Mouse (Mus musculus) common myeloid progenitor, adult 5-6 weeks (primary cell): ENCODE measurements around the gene Tfrc. TPM values are rescaled to one million over a fixed set of nuclear protein-coding genes. Genes with fewer than 3 reads are reported as not detected.

Experiments
- ATAC-seq: replicated peaks from 2 replicates; pipeline ENCODE4 v1.8.0; 2016; ENCODE audit warnings: low read depth, mild to moderate bottlenecking, moderate TSS enrichment, inconsistent platforms; ENCODE audit not compliant: poor library complexity, severe bottlenecking
- total RNA-seq: library from RNA; stranded (forward); fragments of 200-1000, 187-1606 nt; gene quantifications from 2 replicates; pipeline ENCODE4 v1.2.3, GENCODE M21; 2017

The Tfrc gene
- total RNA-seq, 1 experiment from 2014 or later, result 139 TPM

DNA sequence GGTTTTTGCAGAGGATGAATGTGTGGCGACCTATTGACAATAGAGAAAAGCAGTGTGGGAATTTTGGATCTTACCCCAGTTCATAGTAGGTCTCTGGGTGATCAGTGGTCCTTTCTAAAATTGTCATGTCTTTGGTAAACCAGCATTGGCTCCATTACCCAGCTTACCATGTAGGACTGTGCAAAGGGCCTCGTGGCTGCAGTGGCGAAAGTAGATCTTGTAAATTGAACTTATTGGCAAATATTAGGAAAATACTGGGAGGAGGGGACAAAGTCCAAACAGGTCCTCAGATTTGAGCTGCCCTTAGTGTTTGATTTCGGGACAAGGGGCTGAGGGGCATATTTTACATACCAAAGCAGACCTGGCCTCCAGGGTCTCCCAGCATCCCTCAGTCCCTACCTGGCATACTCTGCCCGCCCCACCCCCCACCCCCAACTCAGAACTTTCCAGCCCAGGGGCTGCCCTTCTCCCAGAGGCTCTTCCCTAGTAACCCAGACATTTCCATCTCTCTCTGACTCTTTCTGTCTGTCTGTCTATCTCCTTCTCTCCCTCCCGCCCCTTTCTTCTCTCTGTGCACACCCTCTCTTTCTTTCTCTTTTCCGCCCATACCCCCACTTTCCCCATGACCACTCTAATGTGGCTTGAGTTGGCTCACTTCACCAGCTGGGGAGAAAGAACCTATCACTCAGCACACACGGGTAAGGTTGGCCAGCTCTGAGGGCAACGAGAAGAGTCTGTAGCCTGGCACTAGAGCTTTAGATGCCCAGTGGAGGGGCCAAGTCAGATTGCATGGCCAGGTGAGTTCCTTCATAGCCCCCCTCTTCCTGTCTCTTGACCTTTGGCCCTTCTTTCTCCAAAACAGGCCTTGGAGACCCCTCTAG lies 58.2 kb downstream of the Tfrc start:
- ATAC-seq, result no peak

DNA sequence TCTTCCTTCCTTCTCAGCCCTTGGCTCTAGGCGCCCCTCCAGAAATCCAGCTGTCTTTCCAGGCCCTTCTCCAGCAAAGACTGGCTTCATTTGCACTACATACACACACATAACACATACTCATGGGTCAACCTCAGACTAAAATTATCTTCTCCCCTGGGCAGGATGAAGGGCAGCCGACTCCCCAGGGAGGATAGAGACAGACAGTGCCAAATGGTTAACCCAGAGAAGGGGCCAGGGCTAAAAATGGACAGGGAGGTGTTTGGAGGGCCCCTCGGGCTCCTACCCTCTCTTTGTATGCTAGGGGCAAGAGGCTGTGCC lies 58.8 kb downstream of the Tfrc start:
- ATAC-seq, result no peak

DNA sequence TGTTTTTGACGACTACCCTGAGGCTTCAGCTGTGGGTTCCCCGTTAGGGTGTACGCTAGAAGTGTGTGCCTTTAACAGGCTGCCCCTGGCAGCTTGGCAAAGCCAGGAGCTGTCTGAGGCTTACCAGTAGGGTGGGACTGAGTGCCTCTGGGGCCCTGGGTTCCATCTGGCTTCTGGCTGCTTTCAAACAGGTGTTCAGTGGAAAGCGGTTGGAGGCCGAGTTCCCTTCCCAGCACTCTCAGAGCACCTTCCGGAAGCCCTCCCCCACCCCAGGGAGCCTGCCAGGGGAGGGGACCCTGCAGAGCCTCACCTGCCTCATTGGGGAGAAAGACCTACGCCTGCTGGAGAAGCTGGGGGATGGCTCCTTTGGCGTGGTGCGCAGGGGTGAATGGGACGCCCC lies 59.3 kb downstream of the Tfrc start:
- ATAC-seq, result no peak

DNA sequence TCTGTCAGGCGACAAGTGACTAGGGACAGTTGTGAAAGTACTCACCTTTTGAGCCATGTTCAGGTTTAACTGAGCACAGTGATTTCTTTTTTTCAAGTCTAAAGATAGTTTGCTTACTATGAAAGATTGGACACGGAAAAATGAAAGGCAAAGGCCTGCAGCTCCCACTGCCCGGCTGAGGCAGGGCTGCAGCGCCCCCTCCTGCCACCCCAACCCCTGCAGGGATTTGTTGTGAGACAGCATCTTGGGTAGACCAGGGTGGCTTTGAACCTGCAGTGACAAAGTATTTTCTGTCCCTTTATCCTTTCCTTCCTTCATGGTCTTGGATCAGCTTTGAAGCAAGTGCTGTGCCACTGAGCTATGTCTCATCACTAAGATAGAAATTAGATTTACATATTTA lies 59.8 kb downstream of the Tfrc start:
- ATAC-seq, result no peak

DNA sequence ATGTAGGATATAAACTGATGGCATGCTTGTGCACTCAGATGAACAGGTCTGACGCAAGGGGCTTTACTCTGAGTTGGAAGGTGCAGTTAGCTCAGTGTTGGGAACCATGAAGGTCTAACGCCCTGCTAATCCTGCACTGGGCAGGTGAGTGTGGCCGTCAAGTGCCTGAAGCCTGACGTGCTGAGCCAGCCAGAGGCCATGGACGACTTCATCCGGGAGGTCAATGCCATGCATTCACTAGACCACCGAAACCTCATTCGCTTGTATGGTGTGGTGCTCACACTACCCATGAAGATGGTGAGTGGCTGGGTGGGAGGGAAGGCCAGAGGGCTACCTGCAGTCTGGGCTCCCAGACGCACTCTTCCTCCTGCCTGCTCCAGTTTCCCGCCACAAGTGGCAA lies 60.5 kb downstream of the Tfrc start:
- ATAC-seq, result no peak

DNA sequence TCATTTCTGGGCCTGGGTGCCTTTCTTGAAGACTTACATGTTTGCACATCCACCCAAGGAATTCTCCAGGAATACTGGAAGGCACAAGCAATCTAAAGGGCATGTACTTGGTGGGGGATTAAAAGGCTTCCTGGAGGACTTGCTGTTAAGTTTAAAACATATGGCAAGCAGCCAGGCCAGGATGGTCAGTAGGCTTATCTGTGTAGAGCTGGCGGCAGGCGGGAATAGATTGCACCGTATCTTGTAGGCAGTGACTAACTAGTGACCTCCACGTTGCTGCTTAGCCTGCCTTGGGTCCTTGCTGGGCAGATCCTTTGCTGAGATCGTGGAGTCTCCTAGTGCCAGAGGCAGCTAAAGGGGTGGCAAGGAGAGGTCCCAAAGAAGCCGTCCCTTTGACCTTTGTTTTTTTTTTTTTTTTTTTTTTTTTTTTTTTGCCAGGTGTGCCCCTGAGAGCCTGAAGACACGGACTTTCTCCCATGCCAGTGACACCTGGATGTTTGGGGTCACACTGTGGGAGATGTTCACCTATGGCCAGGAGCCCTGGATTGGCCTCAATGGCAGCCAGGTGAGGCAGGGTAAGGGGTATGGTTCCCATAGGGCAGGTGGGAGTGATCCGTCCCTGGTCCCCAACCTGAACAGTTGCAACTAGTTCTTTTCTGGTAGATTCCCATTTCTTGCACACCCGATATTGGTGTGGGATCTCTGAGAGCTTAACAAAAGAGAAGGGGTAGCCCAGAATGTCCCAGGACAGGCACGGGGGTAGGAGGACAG lies 61.8 kb downstream of the Tfrc start:
- no peak for ATAC-seq

DNA sequence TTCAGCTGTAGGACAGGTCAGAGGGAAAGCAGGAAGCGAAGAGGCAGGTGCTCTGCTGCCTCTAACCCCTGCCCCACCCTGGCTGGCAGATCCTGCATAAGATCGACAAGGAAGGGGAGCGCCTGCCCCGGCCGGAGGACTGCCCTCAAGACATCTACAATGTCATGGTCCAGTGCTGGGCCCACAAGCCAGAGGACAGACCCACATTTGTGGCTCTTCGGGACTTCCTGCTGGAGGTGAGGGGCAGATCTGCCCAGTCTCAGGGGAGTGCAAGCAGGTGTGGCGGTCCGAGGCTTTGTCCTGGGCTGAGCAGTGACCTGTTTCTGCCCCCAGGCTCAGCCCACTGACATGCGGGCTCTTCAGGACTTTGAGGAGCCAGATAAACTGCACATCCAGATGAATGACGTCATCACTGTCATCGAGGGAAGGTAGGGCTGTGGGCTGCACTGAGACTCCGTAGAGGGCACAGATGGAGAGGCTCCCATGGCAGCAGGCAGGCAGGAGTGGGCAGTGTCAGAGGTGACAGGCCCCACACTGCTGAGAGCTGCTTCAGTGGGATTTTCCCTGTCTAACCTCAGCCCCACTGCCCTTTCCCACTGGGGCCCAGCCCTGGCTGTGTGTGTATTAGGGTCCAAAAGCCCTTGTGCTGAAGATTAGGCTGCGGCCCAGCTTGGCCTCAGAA lies 62.6 kb downstream of the Tfrc start:
- ATAC-seq, result no peak

DNA sequence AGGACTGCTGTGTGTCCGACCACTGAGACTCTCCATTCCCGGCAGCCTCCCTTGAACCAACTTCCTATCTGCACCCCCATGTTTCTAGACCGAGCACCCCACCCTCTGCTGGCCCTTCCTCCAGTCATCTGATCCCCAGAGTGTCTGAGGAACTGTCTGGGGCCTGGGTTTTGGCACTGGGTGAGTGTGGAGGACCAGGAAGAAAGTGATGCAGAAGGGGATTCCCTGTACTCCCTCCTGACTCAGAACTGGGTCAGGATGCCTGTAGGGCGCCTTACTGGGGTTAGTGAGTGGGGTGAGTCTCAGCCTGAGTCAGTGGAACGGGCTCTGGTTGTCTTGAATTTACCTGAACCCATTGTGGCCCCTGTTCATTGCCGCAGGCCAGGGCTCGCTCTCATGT lies 63.5 kb downstream of the Tfrc start:
- ATAC-seq, result no peak

DNA sequence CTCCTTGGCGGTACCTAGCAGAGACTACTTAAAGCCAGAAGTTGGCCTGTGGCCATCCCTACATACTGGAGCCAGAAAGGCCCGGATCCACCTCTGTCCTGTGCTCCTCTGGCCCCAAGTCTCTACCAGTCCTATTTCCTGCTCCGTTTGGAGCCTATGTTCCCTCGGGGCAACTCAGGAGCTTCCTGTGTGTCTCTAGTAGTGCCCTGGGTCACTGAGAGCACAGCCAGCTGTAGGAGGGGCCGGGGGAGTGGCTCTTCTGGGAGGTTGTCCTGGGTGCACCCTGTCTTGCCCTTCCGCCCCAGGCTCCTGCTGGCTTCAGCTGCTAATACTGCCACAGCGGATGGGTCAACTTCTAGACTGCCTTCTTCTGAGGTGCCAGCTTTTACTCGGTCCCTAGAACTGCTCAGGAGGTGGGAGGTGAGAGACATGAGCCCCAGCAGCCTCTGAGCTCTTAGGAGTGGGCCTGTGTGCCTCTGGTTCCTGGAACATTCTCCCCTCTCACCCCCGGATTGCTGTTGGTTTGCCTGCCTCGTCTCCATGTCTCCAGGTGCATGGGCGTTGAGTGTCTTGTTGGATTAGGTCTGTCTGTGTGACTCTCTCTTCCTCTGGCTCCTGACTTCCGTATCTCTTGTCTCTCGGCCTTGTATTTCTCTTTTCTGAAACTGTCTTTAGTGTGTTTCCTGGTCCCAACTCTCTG lies 64.3 kb downstream of the Tfrc start:
- ATAC-seq, result no peak

DNA sequence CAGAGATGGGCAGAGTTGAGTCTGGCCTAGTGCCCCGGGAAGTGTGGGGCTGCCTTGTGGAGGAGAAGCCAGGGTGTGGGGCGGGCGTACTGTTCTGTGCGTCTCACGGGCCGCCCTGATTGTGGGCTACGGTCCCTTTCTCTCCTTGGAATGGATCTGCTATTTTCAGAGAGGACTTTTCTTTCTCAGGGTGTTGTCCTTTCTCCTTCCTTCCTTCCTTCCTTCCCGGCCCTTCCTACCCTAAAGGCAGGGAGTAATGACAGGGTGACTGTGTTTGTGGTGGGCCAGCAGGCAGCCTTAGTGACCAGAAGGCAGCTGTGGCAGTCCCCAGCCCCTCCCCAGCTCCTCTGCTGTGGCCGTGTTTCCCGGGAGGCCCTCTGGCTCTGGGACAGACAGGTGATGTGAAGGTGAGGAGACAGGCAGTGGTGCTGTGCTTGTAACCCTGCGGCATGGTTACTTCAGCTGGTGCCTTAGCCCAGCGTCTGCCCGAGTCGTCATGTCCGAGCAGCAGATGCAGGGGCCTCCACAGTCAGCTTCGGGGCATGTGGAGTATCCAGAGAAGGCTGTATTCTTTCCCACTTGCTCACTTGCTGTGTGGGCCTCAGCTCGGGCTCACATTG lies 65.5 kb downstream of the Tfrc start:
- ATAC-seq, result no peak

DNA sequence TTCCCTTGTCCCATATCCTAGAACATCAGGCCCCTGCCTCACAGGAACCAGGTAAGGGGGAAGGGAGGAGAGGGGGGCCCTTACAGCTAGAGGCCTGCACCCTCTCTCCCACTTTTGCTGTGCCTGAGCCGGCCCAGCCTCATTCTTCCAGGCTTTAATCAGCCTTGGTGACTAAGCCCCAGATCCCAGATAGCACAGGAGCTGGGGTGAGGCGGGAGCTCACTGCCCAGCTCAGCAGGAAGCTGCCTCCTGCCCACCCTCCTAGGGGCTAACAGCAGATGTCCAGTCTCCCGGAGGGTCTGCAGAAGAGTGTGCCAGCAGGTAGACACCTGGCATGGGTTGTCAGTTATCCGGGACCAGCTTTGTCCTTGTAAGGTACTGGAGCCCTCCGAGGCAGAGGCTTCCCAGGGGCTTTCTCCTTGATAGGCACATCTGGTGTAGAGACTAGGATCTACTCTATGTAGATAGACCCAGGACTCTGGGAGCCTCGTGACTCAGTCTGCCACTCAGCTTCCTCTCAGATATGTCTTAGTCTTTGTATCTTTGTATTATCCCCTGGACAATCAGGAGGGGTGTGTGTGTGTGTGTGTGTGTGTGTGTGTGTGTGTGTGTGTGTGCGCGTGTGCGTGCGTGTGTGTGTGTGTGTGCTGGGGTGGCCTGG lies 68.5 kb downstream of the Tfrc start:
- ATAC-seq, result no peak

DNA sequence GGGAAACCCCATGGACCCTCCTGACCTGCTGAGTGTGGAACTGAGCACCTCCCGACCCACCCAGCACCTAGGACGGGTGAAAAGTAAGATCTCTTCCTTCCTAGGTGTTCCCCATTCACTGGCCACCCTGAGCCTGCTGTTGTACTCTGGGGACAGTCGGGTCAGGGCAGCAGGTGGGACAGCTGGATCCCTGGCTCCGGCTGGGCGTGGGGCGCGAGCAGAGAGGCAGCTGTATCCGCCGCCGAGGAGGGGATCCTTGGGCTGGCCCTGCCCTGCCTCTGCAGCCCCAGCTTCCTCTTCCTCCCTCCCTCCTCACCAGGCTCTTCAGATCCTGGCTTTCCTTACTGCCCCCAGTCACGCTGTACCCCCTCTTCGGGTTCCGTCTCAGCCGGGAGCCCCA lies 69.2 kb downstream of the Tfrc start:
- no peak for ATAC-seq

DNA sequence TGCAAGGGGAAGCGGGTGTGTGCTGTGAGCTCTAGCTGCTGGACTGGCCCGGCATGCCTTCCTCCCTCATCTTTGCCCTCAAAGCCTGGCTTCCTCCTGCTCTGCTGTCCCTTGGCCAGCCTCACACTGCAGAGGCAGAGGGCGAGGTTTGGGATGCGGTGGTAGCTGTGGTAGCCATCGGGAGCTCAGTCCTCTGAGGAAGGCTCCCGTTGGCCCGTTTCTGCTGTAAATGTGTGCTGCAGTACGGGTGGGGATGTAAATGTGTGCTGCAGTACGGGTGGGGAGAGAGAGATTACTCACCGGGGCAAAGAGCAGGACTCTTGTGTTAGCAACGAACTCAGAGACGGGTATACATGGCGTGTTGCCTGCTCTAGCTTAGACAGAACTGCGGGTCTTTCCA lies 70.1 kb downstream of the Tfrc start:
- ATAC-seq, result no peak

DNA sequence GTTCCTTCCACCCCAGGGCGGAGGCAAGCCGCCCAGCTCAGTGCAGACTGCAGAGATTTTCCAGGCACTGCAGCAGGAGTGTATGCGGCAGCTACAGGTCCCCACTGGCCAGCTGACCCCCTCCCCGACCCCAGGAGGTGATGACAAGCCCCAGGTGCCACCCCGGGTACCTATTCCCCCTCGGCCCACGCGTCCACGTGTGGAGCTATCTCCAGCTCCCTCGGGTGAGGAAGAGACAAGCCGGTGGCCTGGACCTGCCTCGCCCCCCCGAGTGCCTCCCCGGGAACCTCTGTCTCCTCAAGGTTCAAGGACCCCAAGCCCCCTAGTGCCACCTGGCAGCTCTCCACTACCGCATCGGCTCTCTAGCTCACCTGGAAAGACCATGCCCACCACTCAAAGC lies 71.3 kb downstream of the Tfrc start:
- ATAC-seq, result no peak

DNA sequence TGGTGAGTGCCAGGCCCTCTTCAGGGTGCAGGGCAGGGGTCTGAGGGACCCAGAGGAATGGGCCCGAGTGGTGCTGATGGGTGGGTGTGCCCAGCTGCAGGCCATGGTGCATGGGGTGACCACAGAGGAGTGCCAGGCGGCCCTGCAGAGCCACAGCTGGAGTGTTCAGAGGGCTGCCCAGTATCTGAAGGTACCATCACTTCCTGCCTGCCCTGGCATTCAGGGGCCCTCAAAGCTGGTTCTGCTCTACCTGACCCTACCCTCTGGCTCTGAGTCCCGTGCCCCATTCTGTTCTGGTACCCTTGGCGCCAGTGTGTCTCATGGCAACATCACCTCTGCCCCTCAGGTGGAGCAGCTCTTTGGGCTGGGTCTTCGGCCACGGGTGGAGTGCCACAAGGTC lies 72.1 kb downstream of the Tfrc start:
- ATAC-seq, result no peak

DNA sequence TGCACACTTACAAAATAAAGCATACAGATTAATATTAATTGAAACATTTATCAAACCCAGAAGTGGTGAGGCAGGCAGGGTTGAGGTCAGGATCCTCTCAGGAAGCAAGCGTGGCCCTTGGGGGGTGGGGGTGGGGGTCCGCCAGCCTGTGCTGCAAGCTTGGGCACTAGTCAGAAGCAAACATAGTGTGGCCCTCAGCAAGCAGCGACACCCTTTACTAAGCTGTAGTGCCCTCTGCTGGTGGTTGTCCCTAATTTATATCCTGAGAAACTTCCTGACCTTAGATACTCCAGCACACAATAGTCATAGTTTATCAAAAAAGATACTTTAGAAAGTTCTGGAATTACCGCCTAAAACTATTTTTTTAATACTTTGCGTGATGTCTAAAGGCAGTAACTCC lies 73.5 kb downstream of the Tfrc start:
- ATAC-seq, result peak; percentile 69
